Mouse (Mus musculus) lung, embryonic 15.5 days (tissue): Measurements from ENCODE around the gene Ndufv2. TPM values are rescaled to one million over a fixed set of nuclear protein-coding genes. Genes with fewer than 3 reads are reported as not detected.

Experiments
- ATAC-seq: fragments of 200-750 bp; cut with Nextera tagmentation; 2 replicates; pipeline ENCODE4 v1.8.0; 2017; ENCODE audit warnings: moderate number of reproducible peaks, borderline replicate concordance; ENCODE audit not compliant: low FRiP score, low TSS enrichment; ENCODE audit errors: extremely low read depth
- H3K27ac ChIP-seq: fragments of 300-500 bp; sonication (generic); 2 replicates; pipeline ENCODE4 v1.5.1; 2015; ENCODE audit warnings: moderate library complexity, mild to moderate bottlenecking, inconsistent platforms
- H3K27me3 ChIP-seq: fragments of 300-500 bp; sonication (generic); 2 replicates; pipeline ENCODE4 v1.6.1; 2015; ENCODE audit warnings: inconsistent platforms
- H3K36me3 ChIP-seq: fragments of 300-500 bp; sonication (generic); 2 replicates; pipeline ENCODE4 v1.6.1; 2015; ENCODE audit warnings: inconsistent platforms
- H3K4me1 ChIP-seq: fragments of 300-500 bp; sonication (generic); 2 replicates; pipeline ENCODE4 v1.6.1; 2015; ENCODE audit warnings: inconsistent platforms
- H3K4me2 ChIP-seq: fragments of 300-500 bp; sonication (generic); 2 replicates; pipeline ENCODE4 v1.6.1; 2015; ENCODE audit warnings: inconsistent platforms, mild to moderate bottlenecking, moderate library complexity
- H3K4me3 ChIP-seq: fragments of 300-500 bp; sonication (generic); 2 replicates; pipeline ENCODE4 v1.5.1; 2015; ENCODE audit warnings: mild to moderate bottlenecking, inconsistent platforms
- H3K9ac ChIP-seq: fragments of 300-500 bp; sonication (generic); 2 replicates; pipeline ENCODE4 v1.6.1; 2015; ENCODE audit warnings: inconsistent platforms
- H3K9me3 ChIP-seq: fragments of 300-500 bp; sonication (generic); 2 replicates; pipeline ENCODE4 v1.6.1; 2016; ENCODE audit warnings: inconsistent platforms
- WGBS: fragments of 180-500 bp; shearing (Covaris S2); methylation state at CpG from one replicate; pipeline ENCODE4 v1.1.7; 2015; 5-methylcytosine and 5-hydroxymethylcytosine counted together
- polyA plus RNA-seq: library from polyadenylated mRNA; unstranded; fragments of >200 nt; fragmentation: Nextera tagmentation; extraction: Ambion mirVana; gene quantifications from 2 replicates; pipeline ENCODE4 v1.2.1, GENCODE M21; 2015

Gene Ndufv2
- polyA plus RNA-seq, 1 experiment from 2014 or later, result 306 TPM

- H3K9ac ChIP-seq, result no peak overlapping the region
- no peak overlapping the region for H3K4me3 ChIP-seq
- no peaks in the 10 kb centered on the region for H3K9me3 ChIP-seq
- no peak for ATAC-seq
- H3K4me1 ChIP-seq, result peaks cover 20% of the 10 kb centered on the region
- WGBS, result 72% methylated on average over 4 of the region's 4 CpGs
- H3K27me3 ChIP-seq, result no peaks in the 10 kb centered on the region
- H3K27ac ChIP-seq, result no peak overlapping the region
- no peaks in the 10 kb centered on the region for H3K36me3 ChIP-seq
- no peak overlapping the region for H3K4me2 ChIP-seq
These were observed 6.8 kb upstream of the Ndufv2 start for GRCm38 (mm10) chr17:66108198-66108597.

GRCm38 (mm10) chr17:66107466-66107865 lies 6.1 kb upstream of the Ndufv2 start:
- peaks cover 15% of the 10 kb centered on the region for H3K4me1 ChIP-seq
- H3K4me2 ChIP-seq, result no peak overlapping the region
- no peaks in the 10 kb centered on the region for H3K9me3 ChIP-seq
- ATAC-seq, result no peak
- no peaks in the 10 kb centered on the region for H3K36me3 ChIP-seq
- H3K27me3 ChIP-seq, result no peaks in the 10 kb centered on the region
- no peak overlapping the region for H3K4me3 ChIP-seq
- no peak overlapping the region for H3K27ac ChIP-seq
- H3K9ac ChIP-seq, result no peak overlapping the region
- WGBS, result 56% methylated on average over 8 of the region's 8 CpGs

GRCm38 (mm10) chr17:66106601-66107267 lies 5.4 kb upstream of the Ndufv2 start:
- H3K4me1 ChIP-seq, result peaks cover 10% of the 10 kb centered on the region; the same call in 1 of the 2 replicates
- no peaks in the 10 kb centered on the region for H3K9me3 ChIP-seq
- no peak overlapping the region for H3K27ac ChIP-seq
- H3K4me2 ChIP-seq, result no peak overlapping the region
- H3K9ac ChIP-seq, result no peak overlapping the region
- WGBS, result 47% methylated on average over 10 of the region's 10 CpGs
- H3K27me3 ChIP-seq, result no peaks in the 10 kb centered on the region
- H3K4me3 ChIP-seq, result no peak overlapping the region
- no peak for ATAC-seq
- no peaks in the 10 kb centered on the region for H3K36me3 ChIP-seq

- ATAC-seq, result no peak
- H3K9me3 ChIP-seq, result no peaks in the 10 kb centered on the region
- no peak overlapping the region for H3K27ac ChIP-seq
- WGBS, result 87% methylated on average over 7 of the region's 7 CpGs
- no peaks in the 10 kb centered on the region for H3K36me3 ChIP-seq
- H3K4me2 ChIP-seq, result no peak overlapping the region
- no peak overlapping the region for H3K4me3 ChIP-seq
- no peaks in the 10 kb centered on the region for H3K27me3 ChIP-seq
- peaks cover 10% of the 10 kb centered on the region for H3K4me1 ChIP-seq
- H3K9ac ChIP-seq, result no peak overlapping the region
These were observed 2.7 kb upstream of the Ndufv2 start for GRCm38 (mm10) chr17:66104076-66104475.

- ATAC-seq, result no peak
- under 1% methylated on average over 41 of the region's 41 CpGs for WGBS
These were observed 586 bp downstream of the Ndufv2 start for GRCm38 (mm10) chr17:66100566-66101379.

GRCm38 (mm10) chr17:66092664-66093063 lies 8.7 kb downstream of the Ndufv2 start:
- Histone ChIP-seq H3K36me3 (peaks cover 18% of the 10 kb centered on the region), H3K27me3 (no peaks in the 10 kb centered on the region), H3K4me2 (no peak overlapping the region), H3K4me3 (no peak overlapping the region), H3K9ac (no peak overlapping the region), H3K4me1 (no peaks in the 10 kb centered on the region), H3K27ac (no peak overlapping the region), H3K9me3 (no peaks in the 10 kb centered on the region)
- 69% methylated on average over 3 of the region's 3 CpGs for WGBS
- no peak for ATAC-seq

More at GRCm38 (mm10) chr17:66100566-66101379, 586 bp downstream of the Ndufv2 start:
- Histone ChIP-seq H3K4me2 (peak overlapping the region; percentile 85), H3K27ac (peak overlapping the region; percentile 95), H3K27me3 (no peaks in the 10 kb centered on the region), H3K9me3 (no peaks in the 10 kb centered on the region), H3K4me3 (peak overlapping the region; percentile 92), H3K9ac (peak overlapping the region; percentile 96), H3K4me1 (peaks cover 10% of the 10 kb centered on the region), H3K36me3 (no peaks in the 10 kb centered on the region)

GRCm38 (mm10) chr17:66092065-66092464 lies 9.3 kb downstream of the Ndufv2 start:
- no peaks in the 10 kb centered on the region for H3K27me3 ChIP-seq
- no peak overlapping the region for H3K27ac ChIP-seq
- WGBS, result 82% methylated on average over 2 of the region's 2 CpGs
- no peak overlapping the region for H3K4me2 ChIP-seq
- ATAC-seq, result no peak
- peaks cover 22% of the 10 kb centered on the region for H3K36me3 ChIP-seq
- no peaks in the 10 kb centered on the region for H3K4me1 ChIP-seq
- no peak overlapping the region for H3K9ac ChIP-seq
- no peaks in the 10 kb centered on the region for H3K9me3 ChIP-seq
- no peak overlapping the region for H3K4me3 ChIP-seq

- Histone ChIP-seq H3K27me3 (no peaks in the 10 kb centered on the region), H3K4me3 (no peak overlapping the region), H3K9me3 (no peaks in the 10 kb centered on the region), H3K4me2 (no peak overlapping the region), H3K27ac (no peak overlapping the region), H3K9ac (no peak overlapping the region), H3K4me1 (no peaks in the 10 kb centered on the region), H3K36me3 (peaks cover 26% of the 10 kb centered on the region)
- 85% methylated on average over 2 of the region's 2 CpGs for WGBS
- ATAC-seq, result no peak
These were observed 10.0 kb downstream of the Ndufv2 start for GRCm38 (mm10) chr17:66091392-66091791.

GRCm38 (mm10) chr17:66090251-66090650 lies 11.1 kb downstream of the Ndufv2 start:
- no peak for ATAC-seq
- Histone ChIP-seq H3K9me3 (no peaks in the 10 kb centered on the region), H3K4me2 (no peak overlapping the region), H3K4me1 (no peaks in the 10 kb centered on the region), H3K36me3 (peaks cover 38% of the 10 kb centered on the region), H3K27me3 (no peaks in the 10 kb centered on the region), H3K27ac (no peak overlapping the region), H3K9ac (no peak overlapping the region), H3K4me3 (no peak overlapping the region)

GRCm38 (mm10) chr17:66085038-66085437 lies 16.3 kb downstream of the Ndufv2 start:
- ATAC-seq, result no peak
- Histone ChIP-seq H3K4me3 (no peak overlapping the region), H3K9me3 (no peaks in the 10 kb centered on the region), H3K27me3 (no peaks in the 10 kb centered on the region), H3K9ac (no peak overlapping the region), H3K36me3 (peaks cover 39% of the 10 kb centered on the region), H3K4me1 (no peaks in the 10 kb centered on the region), H3K4me2 (no peak overlapping the region), H3K27ac (no peak overlapping the region)
- WGBS, result 85% methylated on average over 1 of the region's 1 CpGs

- H3K4me2 ChIP-seq, result no peak overlapping the region
- no peak overlapping the region for H3K27ac ChIP-seq
- 74% methylated on average over 1 of the region's 1 CpGs for WGBS
- ATAC-seq, result no peak
- H3K4me1 ChIP-seq, result no peaks in the 10 kb centered on the region
- peaks cover 40% of the 10 kb centered on the region for H3K36me3 ChIP-seq
- H3K9ac ChIP-seq, result no peak overlapping the region
- H3K4me3 ChIP-seq, result no peak overlapping the region
- H3K27me3 ChIP-seq, result no peaks in the 10 kb centered on the region
- no peaks in the 10 kb centered on the region for H3K9me3 ChIP-seq
These were observed 16.9 kb downstream of the Ndufv2 start for GRCm38 (mm10) chr17:66084486-66084885.

- H3K4me2 ChIP-seq, result peak overlapping the region; percentile 90
- H3K9ac ChIP-seq, result peak overlapping the region; percentile 70
- H3K4me3 ChIP-seq, result peak overlapping the region; percentile 98
- under 1% methylated on average over 23 of the region's 23 CpGs for WGBS
- peaks cover 23% of the 10 kb centered on the region; the same call in 1 of the 2 replicates for H3K4me1 ChIP-seq
- peak; percentile 58; the same call in 1 of the 2 replicates for ATAC-seq
- H3K27me3 ChIP-seq, result no peaks in the 10 kb centered on the region
- no peaks in the 10 kb centered on the region for H3K9me3 ChIP-seq
- H3K27ac ChIP-seq, result peak overlapping the region; percentile 87
- peaks cover 11% of the 10 kb centered on the region for H3K36me3 ChIP-seq
These were observed 23.9 kb downstream of the Ndufv2 start for GRCm38 (mm10) chr17:66077437-66077850.
